Mouse (Mus musculus): Measurements from ENCODE around the gene Lamc2.

Gene Lamc2

DNA sequence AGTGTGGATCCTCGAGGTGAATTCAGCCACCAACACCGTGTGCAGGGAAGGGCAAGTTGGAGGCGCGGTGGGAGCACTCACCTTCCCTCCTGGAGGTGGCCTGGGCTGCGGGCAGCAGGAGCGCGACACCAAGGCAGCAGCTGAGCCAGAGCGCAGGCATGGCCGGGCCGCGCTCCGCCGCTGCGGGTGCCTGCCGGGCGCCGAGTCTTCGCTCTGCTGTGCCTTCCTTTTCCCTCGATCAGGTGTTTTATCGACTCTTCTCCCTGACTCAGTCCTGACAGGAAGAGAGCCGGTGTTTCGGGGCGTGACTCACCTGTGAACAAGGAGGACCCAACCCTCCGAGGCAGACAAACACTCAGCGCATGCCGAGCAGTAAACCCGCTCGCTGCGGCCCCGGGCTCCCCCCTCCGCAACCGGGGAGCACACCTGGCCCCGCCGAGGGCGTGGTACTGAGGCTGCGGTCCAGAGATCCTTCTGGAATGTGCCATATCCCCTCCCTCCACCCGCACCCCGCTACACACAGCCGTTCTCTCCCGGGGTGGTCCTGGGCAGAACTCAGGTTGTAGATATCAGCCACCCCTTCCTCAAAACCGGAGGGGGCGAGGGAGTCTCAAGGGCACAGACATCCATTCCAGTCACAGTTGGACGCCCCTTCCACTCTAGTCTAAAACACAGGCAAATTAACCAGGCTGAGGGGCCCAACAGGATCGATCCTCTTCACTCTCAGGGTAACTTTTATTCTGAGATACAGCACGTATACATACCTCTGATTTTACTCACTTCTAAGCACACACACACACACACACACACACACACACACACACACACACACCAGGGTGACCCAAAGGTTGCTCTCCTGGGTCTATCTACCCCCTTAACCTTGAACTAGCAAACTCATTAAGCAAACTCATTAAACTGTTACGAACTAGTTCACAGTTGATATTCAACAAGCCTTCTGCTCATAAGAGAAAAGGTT is at the start of gene Lamc2:
Gene Lamc2, minus strand, starts transcription at position 620 of the 976 bp plus-strand sequence.
- in situ Hi-C loops (cut with MboI, MseI) = no loop called here

DNA sequence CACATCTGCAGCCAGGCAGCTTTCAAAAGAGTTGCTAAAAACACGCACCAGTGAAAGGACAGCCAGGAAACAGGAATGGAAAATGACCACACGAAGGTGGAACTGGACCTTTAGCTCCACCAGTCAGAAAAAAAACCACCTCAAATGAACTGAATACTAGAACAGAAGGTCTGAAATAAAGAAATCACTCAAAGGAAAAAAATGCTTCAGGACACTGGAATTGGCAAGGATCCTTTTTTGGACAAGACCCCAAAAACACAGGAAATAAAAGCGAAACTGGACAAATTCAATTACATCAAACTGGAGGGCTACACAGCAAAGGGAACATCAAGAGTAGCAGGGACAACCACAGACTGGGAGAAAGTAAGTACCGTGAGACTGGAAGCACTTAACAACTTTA is 49.3 kb upstream of the Lamc2 start:
- in situ Hi-C loops (cut with MboI, MseI) = no loop called here

DNA sequence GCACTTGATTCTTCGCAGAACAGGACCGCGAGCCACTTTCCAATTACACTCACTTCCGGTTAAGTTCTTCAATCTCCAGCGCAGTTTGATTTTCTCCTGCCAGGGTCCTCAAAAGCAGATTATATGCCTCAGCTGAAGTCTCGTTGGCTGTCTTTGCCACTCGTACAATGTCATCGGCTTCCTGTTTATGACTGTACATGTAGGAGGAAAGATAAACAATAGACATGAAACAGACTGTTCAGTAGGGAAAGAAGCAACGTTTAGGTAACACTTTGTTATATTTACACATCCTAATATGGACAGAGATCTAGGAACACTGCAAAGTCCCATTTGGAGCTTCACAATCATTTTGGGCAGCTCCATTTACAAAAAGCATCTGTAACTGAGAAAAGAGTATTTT is 45.4 kb upstream of the Lamc2 start:
- in situ Hi-C loops (cut with MboI, MseI) = no loop called here

DNA sequence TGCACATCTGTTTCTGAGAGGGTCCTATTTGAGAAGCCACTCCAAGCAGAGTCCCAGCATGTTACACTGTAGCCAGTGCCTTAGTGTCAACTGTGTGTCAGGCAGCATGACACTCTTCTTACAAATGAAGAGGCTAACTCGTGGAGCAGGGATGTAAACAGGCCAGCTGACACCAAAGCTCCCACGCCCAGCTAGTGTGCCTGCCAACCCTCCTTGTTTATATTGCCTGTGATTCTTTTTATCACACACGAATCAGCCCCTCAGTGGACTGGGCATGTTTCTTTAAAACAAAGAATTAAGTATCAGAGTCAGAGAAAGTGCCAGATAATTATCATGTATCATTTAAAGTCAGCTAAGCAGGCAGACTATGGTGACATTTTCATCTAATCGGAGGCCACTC is 41.7 kb upstream of the Lamc2 start:
- in situ Hi-C loops (cut with MboI, MseI) = no loop called here

DNA sequence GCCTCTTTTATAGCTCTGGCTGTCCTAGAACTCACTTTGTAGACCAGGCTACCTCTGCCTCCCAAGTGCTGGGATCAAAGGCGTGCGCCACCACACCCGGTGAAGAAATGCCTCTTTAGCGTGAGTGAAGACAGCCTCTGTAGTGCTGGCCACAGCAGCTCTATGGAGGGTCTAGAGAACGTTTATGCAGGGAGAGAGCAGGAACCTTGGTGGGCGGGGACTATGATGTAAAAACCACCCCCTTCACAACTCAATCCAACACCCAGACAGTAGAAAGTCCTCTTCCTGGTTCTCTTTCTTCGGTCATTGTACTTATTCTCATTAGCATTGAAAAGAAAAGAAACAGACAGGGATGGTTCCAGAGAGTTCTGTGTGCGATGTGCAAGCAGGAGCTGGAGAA is 40.8 kb upstream of the Lamc2 start:
- in situ Hi-C loops (cut with MboI, MseI) = no loop called here

DNA sequence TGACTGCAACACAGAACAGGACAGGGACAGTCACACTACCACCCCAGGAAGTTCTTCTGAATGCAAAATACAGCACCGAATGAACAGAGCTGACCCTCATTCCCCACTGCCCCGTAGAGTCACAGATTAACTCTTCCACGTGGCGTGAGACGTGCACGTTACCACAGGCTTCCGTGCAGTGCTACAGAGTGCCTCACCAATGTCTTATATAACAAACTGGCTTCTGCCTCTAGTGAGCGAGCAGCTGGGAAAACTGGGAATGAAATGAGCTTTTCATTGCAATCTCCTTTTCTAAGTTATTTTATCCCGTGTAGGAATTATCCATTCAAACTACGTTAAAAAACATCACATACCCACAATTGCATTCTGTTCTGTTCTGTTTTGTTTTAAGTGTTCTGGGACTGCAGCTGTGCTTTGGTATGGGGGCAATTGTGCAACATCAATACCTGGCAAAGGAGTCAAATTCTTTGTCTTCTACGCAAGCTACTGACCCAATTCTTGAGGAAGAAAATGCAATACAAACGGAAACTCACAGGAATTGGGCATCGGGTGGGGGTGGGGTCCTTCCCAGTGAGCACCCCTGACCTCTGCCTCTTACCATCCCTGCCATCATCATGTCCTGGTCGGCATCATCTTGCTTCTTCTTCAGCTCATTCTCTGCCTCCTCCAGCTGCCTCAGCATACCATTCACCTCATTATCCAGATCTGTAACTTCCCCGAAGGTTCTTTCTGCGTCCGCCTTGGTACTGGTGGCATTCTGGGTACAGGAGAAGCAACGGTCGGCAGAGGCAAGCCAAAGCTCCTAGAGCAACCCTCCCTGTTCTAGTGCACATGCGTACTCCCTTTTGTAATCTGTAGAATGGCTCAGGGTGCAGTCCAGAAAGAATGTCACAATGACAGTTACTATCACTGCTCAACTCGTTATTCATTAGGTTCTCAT is 39.8 kb upstream of the Lamc2 start:
- in situ Hi-C loops (cut with MboI, MseI) = no loop called here

DNA sequence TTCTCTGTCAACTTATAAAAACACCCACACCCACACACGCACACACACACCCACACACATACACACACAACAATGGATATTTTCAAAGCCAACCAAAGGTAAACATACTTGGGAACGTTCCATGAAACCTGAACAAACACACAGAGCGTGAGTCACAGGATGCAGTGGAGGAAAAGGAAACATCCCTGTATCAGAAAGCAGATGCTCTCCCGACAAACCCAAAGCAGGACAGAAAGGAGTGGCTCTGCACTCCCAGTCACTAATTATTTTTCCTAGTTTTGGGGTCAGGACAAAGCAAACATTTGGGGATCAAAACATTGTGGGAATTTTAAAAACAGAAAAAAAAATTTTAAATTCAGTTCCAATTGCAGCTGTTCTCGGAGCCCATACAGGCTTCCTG is 38.1 kb upstream of the Lamc2 start:
- in situ Hi-C loops (cut with MboI, MseI) = no loop called here

DNA sequence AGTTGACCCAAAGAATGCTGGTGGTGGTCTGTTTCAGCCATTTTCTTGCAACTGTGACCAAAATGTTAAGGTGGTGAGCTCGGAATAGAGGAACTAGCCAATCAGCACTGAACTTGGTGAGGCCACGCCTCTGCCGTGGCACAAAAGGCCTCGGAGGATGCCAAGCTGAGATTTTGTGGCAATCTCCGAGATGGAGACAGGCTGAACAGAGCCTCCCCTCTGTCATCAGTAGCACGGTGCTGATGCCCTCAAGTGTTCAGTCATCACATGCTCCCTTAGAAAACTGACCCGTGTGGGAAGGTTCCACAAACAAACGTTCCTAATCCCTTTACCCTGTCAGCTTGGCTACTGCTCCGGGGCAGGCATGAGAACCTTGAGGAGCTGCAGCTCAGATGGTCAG is 33.1 kb upstream of the Lamc2 start:
- in situ Hi-C loops (cut with MboI, MseI) = no loop called here

DNA sequence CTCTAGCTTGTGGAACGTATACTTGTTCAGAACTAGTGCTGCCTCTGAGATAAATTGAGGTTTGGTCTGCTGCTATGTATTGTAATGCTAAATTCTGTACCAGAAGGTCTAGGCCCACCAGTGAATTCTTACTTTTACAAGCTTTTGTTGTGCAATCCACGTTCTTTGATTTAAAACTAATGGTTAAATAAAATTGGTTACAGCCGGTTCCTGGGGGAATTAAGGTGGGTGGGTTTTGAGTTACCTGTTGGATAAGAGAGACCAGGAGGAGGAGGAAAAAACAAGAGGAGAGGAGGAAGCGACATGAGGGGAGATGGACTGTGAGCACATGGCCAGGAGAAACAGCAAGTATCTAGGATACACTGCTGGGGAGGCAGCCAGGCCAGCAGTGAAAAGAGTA is 30.3 kb upstream of the Lamc2 start:
- in situ Hi-C loops (cut with MboI, MseI) = no loop called here

DNA sequence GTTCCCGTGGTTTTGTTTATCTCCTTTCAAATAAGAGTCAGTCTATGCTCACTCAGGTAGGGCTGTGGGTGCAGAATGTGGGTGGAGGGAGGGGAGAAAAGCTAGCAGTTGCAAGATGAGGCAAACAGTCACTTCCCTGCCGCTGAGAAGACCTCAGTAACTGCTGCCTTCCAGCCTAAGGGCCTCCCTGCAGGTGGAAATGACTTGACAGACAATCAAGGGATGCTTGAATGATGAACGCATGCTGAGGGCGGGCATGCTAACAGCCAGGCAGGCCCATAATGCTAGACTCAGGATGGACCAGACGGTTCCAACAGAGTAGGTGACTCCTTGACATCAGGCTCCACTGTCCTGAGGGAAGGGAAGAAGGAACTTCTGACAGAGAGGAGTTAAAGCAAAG is 29.4 kb upstream of the Lamc2 start:
- in situ Hi-C loops (cut with MboI, MseI) = no loop called here

DNA sequence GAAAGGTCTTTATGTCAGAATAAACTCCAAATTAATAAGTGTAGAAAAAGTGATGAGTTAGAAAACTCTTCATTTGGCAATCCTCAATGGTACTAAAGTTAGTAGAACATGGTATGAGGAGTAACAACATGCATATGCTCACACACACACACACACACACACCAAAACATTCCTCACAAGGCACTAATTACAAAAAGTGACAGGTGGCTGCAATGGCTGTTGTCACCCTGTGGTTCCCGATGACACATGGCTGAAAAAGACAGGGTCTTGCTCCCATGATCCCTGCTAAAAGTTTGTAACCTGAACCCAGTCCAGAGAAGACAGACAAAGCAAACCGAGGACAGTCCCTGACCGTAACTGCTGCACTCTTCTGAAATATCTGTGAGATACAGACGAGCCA is 24.7 kb upstream of the Lamc2 start:
- in situ Hi-C loops (cut with MboI, MseI) = no loop called here

DNA sequence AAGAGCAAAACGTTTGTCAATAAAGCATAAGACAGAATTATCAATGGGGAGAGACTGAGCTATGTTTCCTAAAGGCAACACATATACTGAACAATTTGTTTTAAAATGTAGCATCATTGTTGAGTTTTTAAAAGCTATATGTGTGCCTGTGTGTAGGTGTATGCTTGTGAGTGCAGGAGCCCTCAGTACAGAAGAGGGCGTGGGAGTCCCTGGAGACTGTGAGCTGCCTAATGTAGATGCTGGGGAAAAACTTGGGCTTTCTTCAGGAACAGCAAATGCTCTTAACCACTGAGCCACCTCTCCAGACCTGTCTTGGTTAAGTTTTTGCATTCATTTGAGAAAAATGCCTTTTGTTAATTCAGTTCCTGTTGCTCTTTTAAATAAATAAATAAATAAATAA is 24.0 kb upstream of the Lamc2 start:
- in situ Hi-C loops (cut with MboI, MseI) = no loop called here

DNA sequence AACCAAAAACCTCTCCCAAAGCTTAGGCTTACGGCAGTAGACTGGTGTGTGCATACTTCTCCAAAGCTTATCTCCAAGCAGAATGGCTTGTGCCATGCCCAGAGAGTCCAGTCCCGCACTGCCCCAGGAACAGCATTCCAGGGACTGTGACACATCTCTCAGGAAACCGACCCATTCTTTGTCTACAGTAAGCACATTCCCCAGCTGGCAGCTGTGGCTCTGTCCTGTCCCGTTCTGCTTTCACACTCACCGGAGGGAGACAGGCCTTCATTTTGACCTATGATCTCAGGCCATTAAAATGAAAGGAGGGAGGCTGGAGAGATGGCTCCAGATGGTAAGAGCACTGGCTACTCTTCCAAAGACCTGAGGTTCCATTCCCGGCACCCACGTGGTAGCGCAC is 15.9 kb upstream of the Lamc2 start:
- in situ Hi-C loops (cut with MboI, MseI) = no loop called here

DNA sequence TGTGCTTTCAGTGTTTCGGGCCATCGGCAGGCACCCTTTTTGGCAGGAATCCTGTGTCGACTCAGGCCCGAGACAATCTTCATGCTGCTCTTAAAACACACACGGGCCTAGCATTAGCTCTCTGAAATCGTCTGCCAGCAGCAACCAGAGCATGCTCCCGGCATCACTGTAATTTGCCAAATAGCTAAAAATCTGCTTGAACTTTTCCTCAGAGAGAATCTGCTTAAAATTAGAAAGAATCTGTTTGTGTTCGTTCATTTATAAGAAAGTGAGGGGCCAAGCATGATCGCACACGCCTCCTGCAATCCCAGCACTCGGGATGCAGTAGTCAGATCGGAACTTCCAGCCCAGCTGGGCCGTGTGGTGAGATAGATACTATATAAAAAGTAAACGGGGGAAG is 15.2 kb upstream of the Lamc2 start:
- in situ Hi-C loops (cut with MboI, MseI) = no loop called here

DNA sequence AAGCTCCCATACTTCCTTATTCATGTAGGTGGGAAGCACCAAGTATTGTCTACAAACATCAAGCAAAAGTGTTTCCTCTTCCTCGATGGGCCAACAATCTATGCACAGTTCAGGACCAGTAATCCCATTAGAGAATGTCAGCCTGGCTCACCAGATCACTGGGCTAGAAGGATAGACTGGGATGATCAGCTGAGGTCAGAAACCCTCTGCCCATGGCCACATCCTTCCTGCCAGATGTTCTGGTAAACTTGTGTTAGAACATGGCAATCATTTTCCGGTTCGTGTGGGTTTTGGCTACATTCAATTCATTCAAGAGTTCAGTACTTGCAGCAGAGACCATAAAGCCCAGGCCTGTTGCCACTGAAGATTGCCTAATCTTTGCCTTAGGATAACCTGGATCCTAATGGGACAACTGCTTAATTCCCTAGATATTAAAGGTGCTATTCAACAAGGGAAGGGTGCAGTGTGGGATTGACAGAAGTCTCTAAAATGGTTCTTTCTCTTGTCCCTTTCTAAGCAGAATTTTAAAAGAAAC is 11.1 kb upstream of the Lamc2 start:
- in situ Hi-C loops (cut with MboI, MseI) = no loop called here

DNA sequence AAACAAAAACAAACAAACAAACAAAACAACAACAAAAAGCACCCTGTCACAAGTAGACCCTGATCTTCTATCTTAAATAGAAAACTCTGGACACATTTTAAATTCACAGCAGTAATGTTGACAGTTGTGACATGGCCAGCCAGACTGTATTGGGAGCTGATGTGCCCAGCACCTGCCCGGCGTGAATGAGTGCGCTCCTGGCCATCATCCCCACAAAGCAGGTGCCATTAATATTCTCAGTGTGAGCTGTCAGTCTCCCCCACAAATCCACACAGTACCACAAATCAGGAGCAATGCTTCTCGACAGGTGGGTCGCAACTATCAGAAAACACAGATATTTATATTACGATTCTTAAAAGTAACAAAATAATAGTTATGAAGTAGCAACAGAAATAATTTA is 6.7 kb upstream of the Lamc2 start:
- in situ Hi-C loops (cut with MboI, MseI) = no loop called here

DNA sequence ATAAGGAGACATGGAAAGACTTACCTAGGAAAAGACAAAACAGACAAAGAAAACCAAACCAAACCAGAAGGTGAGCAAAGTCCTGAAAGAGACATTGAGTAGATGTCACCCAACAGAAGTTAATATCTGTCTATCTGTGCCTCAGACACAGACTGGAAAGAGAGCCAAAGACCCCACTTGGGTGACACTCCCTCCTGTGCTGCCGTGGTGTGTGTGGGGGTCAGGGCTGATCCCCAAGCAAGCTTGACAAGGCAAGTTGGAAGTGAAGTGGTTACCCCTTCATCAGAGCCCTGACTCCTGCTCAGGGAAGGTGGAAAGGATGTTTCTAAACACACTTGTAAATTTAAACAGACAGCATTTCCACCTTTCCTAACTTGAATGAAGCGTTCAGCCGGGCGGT is 6.1 kb upstream of the Lamc2 start:
- in situ Hi-C loops (cut with MboI, MseI) = no loop called here

DNA sequence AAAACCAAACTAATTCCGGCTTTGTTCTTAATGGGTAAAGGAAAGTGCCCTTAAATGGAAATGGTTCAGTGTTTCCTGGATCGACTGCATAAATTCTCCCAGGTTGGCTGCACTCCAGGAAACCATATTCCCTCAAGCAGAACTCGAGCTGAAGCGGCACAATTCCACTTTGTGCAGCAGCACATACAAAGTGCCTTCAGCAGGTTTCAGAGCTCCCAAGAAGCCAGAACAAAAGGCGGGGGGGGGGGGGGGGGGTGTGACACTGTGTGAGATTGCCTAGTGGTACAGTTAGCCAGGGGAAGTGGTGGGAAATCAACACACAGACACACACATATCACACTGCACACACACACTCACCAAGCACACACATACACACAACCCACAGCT is 5.7 kb upstream of the Lamc2 start:
- in situ Hi-C loops (cut with MboI, MseI) = no loop called here

DNA sequence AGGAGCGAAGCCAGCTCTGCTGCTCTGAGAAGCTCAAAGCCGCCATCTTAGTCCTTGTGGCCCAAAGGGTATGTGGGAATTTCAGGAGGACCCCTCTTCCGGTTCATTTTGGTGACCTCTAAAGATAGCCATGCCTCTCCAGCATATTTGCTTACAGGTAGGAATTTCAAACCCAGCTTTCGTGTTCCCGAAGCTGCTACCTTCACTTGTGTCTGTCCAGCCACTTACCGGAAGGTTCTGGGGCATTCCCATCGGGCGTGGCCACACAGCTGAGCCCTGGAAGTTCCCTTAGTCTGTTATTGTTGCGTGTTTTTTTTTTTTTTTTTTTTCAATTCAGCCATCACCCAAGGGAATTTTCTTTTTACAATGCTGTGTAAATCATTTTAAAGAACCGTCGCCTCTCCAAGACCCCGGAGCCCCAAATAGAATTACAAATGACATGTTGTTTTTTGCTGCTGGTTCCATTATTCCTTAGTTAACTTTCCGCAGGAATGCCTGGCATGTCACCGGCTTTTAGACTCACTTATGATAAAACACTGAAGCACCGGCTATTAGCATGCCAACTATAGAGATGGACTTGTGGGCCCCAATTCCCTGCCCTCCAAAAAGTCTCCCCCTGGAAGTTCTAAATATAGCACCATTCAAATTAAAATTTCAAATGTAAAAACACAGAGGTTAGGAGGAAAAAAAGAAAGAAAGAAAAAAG is 5.1 kb upstream of the Lamc2 start:
- in situ Hi-C loops (cut with MboI, MseI) = no loop called here

DNA sequence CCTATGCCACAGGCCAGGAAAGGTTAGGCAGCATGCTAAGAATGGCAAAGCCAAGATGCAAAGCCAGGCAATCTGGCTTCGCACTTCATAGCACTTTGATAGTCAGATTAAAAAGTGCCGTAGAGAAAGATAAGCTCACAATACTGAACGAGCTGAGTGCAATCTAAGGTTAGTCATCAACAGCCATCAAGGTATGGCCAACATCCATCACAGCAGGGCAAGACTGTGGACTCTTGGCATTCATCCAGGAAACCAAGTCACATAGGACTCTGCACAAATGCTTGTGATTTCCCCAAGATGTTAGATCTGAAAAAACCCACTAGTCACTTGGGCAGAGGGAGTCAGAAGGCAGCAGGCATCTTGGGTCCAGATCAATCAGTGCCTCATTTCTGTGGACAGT is 1.8 kb upstream of the Lamc2 start:
- in situ Hi-C loops (cut with MboI, MseI) = no loop called here

DNA sequence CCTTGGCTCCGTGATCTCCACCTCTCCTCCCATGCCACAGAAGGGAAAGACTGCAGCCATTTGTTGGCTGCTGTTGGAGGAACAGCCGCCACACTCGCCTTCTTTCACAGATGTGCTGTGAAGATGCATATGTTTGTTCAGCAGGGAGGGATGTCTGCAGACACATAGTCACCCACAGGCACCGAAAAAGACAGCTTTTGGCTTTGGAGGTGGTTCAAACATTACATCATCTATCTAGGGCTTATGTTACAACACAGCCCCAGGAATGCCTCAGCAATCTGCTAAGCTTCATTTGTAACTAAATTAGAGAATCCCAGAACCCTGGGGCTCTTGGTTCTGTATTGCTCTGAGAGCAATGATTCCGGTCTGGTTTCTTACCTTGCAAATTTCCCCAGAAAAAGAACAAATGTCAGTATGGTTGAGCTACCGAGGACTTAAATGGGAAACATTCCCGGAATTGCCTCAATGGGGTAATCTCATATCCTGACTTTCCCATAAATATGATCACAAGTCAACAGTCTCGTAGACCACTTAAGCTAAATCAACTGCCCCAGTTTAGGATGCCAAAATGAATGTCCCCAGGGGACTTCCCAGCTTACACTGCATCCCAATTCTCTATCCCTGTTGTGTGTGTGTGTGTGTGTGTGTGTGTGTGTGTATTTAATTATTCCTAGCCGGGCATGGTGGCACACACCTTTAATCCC is 5.5 kb downstream of the Lamc2 start:
- in situ Hi-C loops (cut with MboI, MseI) = no loop called here

Measured in T-helper 1 cell (primary cell).